Mouse (Mus musculus): ENCODE data around the gene Dnmt1.
A peak's percentile ranks its signal among the peaks of the same experiment; 100 is the strongest.

- TF ChIP-seq POLR2A (IDR thresholded peaks at IDR 0.05; ENCODE audit: low read depth, low read length) (peak; percentile 59), CTCF (conservative IDR thresholded peaks at IDR 0.05 in 1 of 2, IDR thresholded peaks at IDR 0.05 in 1 of 2; ENCODE audit: low read depth in 2 of 2, low read length in 2 of 2) (no peak), EP300 (IDR thresholded peaks at IDR 0.05; ENCODE audit: low read length) (no peak), MAX (IDR thresholded peaks at IDR 0.05; ENCODE audit: low read length) (peak; percentile 79)
Observed at GRCm38 (mm10) chr9:20868448-20869001, 91.2 kb downstream of the Dnmt1 start, which contains the start of gene A230050P20Rik.

Data from CH12.LX (cell line).